ENCODE assay signal across 12 mouse cellular contexts in genomic region chr7:64995946-64996444, GRCm38 (mm10).
"Had no signal": no experiment of that assay in that cellular context is flagged by ENCODE, and none has a peak within 500 bp of the region (broad histone marks: within the 10 kb centered on the region; RNA-seq: fewer than 3 reads in every experiment).

No protein-coding gene starts in this region.

- DNase-seq: kidney, postnatal 36 days; layer of hippocampus, adult 9-11 months; layer of hippocampus, postnatal 36 days; lung, adult 18-20 months; right cerebral cortex, postnatal 4 days; thymus, adult 2 months; thymus, postnatal 25 days had no signal

- H3K36me3 ChIP-seq: limb, embryonic 12.5 days; midbrain, embryonic 13.5 days; stomach, embryonic 15.5 days had no signal

- H3K27ac ChIP-seq: kidney, postnatal 0 days; limb, embryonic 12.5 days; liver, embryonic 14.5 days; midbrain, embryonic 13.5 days; stomach, embryonic 15.5 days had no signal

- H3K4me1 ChIP-seq: stomach, embryonic 15.5 days had no signal

- H3K9ac ChIP-seq: limb, embryonic 12.5 days; liver, embryonic 14.5 days; midbrain, embryonic 13.5 days; stomach, embryonic 15.5 days had no signal

- H3K4me3 ChIP-seq: limb, embryonic 12.5 days; midbrain, embryonic 13.5 days; stomach, embryonic 15.5 days had no signal

- ATAC-seq: midbrain, embryonic 13.5 days had no signal

- H3K4me2 ChIP-seq: limb, embryonic 12.5 days; midbrain, embryonic 13.5 days; stomach, embryonic 15.5 days had no signal

- H3K27me3 ChIP-seq: limb, embryonic 12.5 days; midbrain, embryonic 13.5 days; stomach, embryonic 15.5 days had no signal

- H3K9me3 ChIP-seq: limb, embryonic 12.5 days; midbrain, embryonic 13.5 days; stomach, embryonic 15.5 days had no signal
